Mouse (Mus musculus) kidney, embryonic 16.5 days (tissue): ENCODE data around the gene Sar1a. TPM values are rescaled to one million over a fixed set of nuclear protein-coding genes. Genes with fewer than 3 reads are reported as not detected.

ENCODE experiments used
- ATAC-seq: fragments of 200-750 bp; cut with Nextera tagmentation; 2 replicates; pipeline ENCODE4 v1.8.0; 2017; ENCODE audit warnings: moderate TSS enrichment; ENCODE audit not compliant: low FRiP score, low TSS enrichment
- H3K27ac ChIP-seq: fragments of 300-500 bp; sonication (generic); 2 replicates; pipeline ENCODE4 v1.5.1; 2014; ENCODE audit warnings: low read length
- H3K27me3 ChIP-seq: fragments of 300-500 bp; sonication (generic); 2 replicates; pipeline ENCODE4 v1.6.1; 2014; ENCODE audit warnings: low read length, control low read depth, mixed read lengths; ENCODE audit not compliant: insufficient read depth
- H3K36me3 ChIP-seq: fragments of 300-500 bp; sonication (generic); 2 replicates; pipeline ENCODE4 v1.6.1; 2014; ENCODE audit warnings: low read length, control low read depth, mixed read lengths; ENCODE audit not compliant: insufficient read depth
- H3K4me1 ChIP-seq: fragments of 300-500 bp; sonication (generic); 2 replicates; pipeline ENCODE4 v1.6.1; 2014; ENCODE audit warnings: low read length, control low read depth, mixed read lengths; ENCODE audit not compliant: insufficient read depth
- H3K4me2 ChIP-seq: fragments of 300-500 bp; sonication (generic); replicated peaks from 2 replicates; pipeline ENCODE4 v1.6.1; 2014; ENCODE audit warnings: low read depth, low read length
- H3K4me3 ChIP-seq: fragments of 300-500 bp; sonication (generic); 2 replicates; pipeline ENCODE4 v1.5.1; 2014; ENCODE audit warnings: mild to moderate bottlenecking, low read length
- H3K9ac ChIP-seq: fragments of 300-500 bp; sonication (generic); replicated peaks from 2 replicates; pipeline ENCODE4 v1.6.1; 2014; ENCODE audit warnings: low read length
- H3K9me3 ChIP-seq: fragments of 300-500 bp; sonication (generic); 2 replicates; pipeline ENCODE4 v1.6.1; 2016; ENCODE audit warnings: low read length, control low read depth
- WGBS: fragments of 180-500 bp; shearing (Covaris S2); extraction: QIAGEN DNeasy Blood & Tissue Kit; methylation state at CpG from one replicate; pipeline ENCODE4 v1.1.7; 2014; 5-methylcytosine and 5-hydroxymethylcytosine counted together
- polyA plus RNA-seq: library from polyadenylated mRNA; unstranded; fragments of >200 nt; fragmentation: Nextera tagmentation; extraction: Ambion mirVana; gene quantifications from 2 replicates; pipeline ENCODE4 v1.2.1, GENCODE M21; 2015

The Sar1a gene
- polyA plus RNA-seq = 247 and 260 TPM in 2 replicates

DNA sequence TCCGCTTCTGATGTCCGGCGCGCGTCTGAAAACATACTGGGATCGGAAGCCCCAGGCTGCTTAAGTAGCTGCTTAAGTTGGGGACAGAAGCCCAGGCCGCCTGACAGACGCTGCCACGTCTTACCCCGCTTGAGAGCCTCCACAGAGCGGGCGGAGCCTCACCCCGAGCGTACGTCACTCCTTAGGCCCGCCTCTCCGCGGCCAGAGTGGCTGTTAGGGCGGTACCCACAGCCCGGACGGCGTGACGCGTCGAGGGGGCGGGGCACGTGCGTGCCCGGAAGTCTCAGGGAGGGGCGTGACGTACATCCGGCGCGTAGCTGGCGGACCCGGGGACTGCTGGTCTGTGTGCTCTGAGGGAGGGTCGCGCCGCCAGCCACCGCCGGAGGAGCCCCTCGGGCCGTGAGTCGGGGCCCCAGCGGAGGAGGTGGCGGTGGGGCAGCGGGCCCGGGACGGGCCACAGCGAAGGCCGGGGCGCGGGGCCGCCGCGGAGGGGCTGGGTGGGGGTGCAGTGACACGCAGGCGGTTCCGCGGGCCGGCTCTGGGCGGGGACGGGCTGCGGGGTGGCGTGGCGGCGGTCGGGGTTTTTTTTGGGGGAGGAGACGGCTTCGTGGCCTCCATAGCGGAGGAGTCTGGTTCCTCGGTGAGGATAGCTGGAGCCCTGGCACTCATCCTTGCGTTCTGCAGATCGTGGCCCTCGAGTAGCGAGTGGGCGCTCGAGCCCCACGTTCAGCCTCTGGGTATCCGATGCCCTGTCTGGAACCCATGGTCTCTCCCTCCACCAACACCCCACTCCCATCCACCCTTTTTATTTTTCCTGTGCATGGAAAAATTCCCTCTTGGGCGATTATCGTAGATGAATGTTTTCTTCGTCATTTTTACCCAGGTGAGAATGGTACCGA lies at the start of gene Sar1a:
Gene Sar1a (plus strand): TSS at position 285 of the 899 bp plus-strand sequence.
- Histone ChIP-seq H3K9me3 (no peaks in the 10 kb centered on the region), H3K4me3 (peak within 1 kb of the TSS; percentile 96), H3K4me1 (peaks cover 19% of the 10 kb centered on the region), H3K27me3 (no peaks in the 10 kb centered on the region), H3K36me3 (peaks cover 7% of the 10 kb centered on the region; the same call in 1 of the 2 replicates), H3K4me2 (peak within 1 kb of the TSS; percentile 92), H3K27ac (peak within 1 kb of the TSS; percentile 78), H3K9ac (peak within 1 kb of the TSS; percentile 96)
- under 1% methylated on average over 69 of the region's 84 CpGs for WGBS
- ATAC-seq = peak; percentile 100

- H3K27me3 ChIP-seq = no peaks in the 10 kb centered on the region
- peaks cover 3% of the 10 kb centered on the region; the same call in 1 of the 2 replicates for H3K9me3 ChIP-seq
- H3K27ac ChIP-seq = no peak overlapping the region
- no peak overlapping the region for H3K9ac ChIP-seq
- H3K36me3 ChIP-seq = no peaks in the 10 kb centered on the region
- H3K4me1 ChIP-seq = no peaks in the 10 kb centered on the region
- no peak for ATAC-seq
- H3K4me2 ChIP-seq = no peak overlapping the region
- H3K4me3 ChIP-seq = no peak overlapping the region
- WGBS = 54% methylated on average over 10 of the region's 10 CpGs
These were observed 47.7 kb upstream of the Sar1a start for GRCm38 (mm10) chr10:61632445-61632844.

GRCm38 (mm10) chr10:61637055-61637454 lies 43.0 kb upstream of the Sar1a start:
- ATAC-seq = no peak
- Histone ChIP-seq H3K4me3 (no peak overlapping the region), H3K36me3 (no peaks in the 10 kb centered on the region), H3K27ac (no peak overlapping the region), H3K4me2 (no peak overlapping the region), H3K27me3 (no peaks in the 10 kb centered on the region), H3K9ac (no peak overlapping the region), H3K4me1 (no peaks in the 10 kb centered on the region), H3K9me3 (peaks cover 3% of the 10 kb centered on the region; the same call in 1 of the 2 replicates)
- WGBS = 73% methylated on average over 7 of the region's 7 CpGs

- Histone ChIP-seq H3K27me3 (no peaks in the 10 kb centered on the region), H3K9ac (no peak overlapping the region), H3K36me3 (no peaks in the 10 kb centered on the region), H3K4me3 (no peak overlapping the region), H3K27ac (no peak overlapping the region), H3K4me1 (no peaks in the 10 kb centered on the region), H3K9me3 (peaks cover 3% of the 10 kb centered on the region; the same call in 1 of the 2 replicates), H3K4me2 (no peak overlapping the region)
- no peak for ATAC-seq
- 54% methylated on average over 4 of the region's 4 CpGs for WGBS
These were observed 39.7 kb upstream of the Sar1a start for GRCm38 (mm10) chr10:61640363-61640762.

DNA sequence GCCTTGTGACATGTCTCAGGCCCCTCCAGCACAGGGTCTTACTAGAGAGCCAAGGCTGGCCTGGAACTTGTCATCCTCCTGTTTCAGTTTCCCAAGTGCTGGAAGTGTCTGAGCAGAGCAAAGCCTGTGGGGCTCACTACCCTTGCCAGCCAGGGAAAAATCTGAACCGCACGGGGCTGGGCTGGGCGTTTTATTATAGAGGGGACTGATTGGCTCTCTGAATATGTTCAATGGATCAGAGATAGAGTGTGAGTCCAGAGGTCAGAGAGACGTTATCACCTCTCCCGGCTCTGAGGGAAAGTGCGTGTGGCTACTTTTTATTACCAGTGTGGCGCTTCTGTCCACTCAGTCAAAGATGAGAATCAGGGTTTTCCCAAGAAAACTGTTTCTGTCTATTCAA lies 33.5 kb upstream of the Sar1a start:
- H3K4me3 ChIP-seq = no peak overlapping the region
- no peak for ATAC-seq
- H3K9ac ChIP-seq = no peak overlapping the region
- no peak overlapping the region for H3K27ac ChIP-seq
- 0 out of 2 replicates have a peak, but pooled peaks cover 8% of the 10 kb centered on the region for H3K4me1 ChIP-seq
- no peaks in the 10 kb centered on the region for H3K36me3 ChIP-seq
- no peaks in the 10 kb centered on the region for H3K27me3 ChIP-seq
- WGBS = 56% methylated on average over 7 of the region's 7 CpGs
- no peak overlapping the region for H3K4me2 ChIP-seq
- no peaks in the 10 kb centered on the region for H3K9me3 ChIP-seq

DNA sequence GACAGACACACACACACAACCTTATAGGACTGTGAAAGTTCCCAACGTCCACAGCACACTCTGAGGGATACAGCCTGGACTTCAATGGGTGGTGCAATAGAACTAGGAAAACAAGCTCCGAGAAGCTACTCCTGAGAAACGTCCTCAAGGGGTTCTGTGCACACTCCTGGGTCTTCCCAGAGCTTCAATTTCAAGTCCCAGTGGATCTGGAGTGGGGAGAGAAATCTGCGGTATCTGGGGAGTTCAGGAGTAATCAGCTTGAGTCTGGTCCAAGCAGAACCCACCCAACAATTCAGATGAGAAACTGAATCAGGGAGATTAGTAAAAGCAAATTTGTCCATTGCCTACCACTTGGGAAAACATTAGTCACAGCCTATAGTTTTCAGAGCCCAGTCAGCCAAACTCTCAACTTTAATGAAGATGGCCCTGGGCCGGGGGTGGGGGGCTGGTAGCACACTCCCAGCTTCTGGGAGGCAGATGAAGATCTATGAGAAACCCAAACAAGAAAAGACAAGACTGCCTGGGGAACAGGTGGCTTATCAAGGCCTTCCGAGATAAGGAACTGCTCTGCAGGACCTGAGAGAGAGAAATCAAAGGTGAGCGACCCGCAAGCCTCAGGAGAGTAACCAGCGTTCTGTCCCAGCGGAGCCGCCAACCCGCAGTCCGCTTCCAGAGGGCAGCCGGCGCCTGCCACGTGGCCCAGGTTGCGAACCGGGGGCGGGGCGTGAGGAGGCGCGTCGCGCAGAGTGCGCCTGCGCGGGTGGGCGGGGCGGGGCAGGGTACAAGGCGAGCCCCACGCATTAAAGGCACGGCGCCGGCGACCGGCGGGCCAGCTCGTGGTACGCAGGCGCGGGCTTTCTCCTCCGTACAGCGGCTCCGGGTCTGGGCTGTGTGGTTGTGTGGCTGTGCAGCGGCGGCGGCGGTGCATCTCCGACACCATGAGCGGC lies 32.0 kb upstream of the Sar1a start, which contains the start of gene Ppa1:
Gene Ppa1 (plus strand): TSS at position 763 of the 947 bp plus-strand sequence.
- peak within 1 kb of the TSS; percentile 64 for H3K27ac ChIP-seq

DNA sequence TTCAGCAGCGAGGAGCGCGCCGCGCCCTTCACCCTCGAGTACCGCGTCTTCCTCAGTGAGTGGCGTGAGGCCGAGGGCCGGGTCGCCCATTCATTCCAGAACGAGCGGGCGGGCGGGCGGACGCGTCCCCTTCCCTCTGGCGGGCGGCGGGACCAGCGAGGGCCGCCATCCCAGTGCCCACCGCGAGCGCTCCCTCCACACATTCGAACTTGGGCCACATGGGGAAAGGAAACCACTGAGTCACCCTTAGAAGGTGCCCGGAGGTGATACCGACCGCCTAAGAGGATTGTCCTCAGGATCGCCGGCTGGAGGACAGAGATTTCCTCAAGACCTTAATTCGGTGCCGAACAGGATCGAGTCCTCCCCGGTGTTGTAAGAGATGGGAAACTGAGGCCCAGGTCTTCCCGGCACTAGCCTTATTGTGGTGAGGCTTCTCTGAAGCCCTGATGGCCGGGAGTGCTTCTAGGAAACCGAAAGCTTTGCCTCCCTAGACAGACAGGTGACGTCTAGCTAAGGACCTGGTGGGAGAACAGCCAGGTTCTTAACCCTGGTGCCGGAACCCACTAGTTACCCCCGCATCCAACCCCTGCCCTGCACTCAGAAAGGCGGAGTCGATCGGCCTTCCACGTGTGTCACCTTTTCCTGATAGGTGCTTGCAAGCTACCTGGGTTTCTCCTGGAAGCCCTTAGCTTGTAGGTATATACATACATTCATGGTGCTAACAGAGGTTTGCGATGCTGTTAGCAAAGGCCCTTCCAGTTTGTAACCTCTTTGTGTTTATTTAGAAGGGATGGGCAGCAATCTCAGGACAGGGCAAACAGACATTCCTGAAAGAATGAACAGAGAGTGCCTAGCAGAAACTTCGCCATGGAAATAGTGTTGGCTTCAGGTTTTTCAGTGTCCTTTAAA lies 31.1 kb upstream of the Sar1a start:
- peak overlapping the region; percentile 87 for H3K4me3 ChIP-seq
- 0 out of 2 replicates have a peak, but pooled peaks cover 8% of the 10 kb centered on the region for H3K4me1 ChIP-seq
- H3K9me3 ChIP-seq = no peaks in the 10 kb centered on the region
- peak overlapping the region; percentile 80 for H3K9ac ChIP-seq
- peak; percentile 64 for ATAC-seq
- H3K4me2 ChIP-seq = peak overlapping the region; percentile 85
- H3K36me3 ChIP-seq = peaks cover 7% of the 10 kb centered on the region; the same call in 1 of the 2 replicates
- under 1% methylated on average over 42 of the region's 49 CpGs for WGBS
- H3K27ac ChIP-seq = peak overlapping the region; percentile 64
- H3K27me3 ChIP-seq = no peaks in the 10 kb centered on the region

More for the DNA sequence above, 32.0 kb upstream of the Sar1a start, which contains the start of gene Ppa1:
- peak within 1 kb of the TSS; percentile 85 for H3K4me2 ChIP-seq
- 2% methylated on average over 45 of the region's 50 CpGs for WGBS
- peak within 1 kb of the TSS; percentile 80 for H3K9ac ChIP-seq
- H3K9me3 ChIP-seq = no peaks in the 10 kb centered on the region
- no peaks in the 10 kb centered on the region for H3K36me3 ChIP-seq
- no peaks in the 10 kb centered on the region for H3K27me3 ChIP-seq
- ATAC-seq = peak; percentile 99
- peak within 1 kb of the TSS; percentile 87 for H3K4me3 ChIP-seq
- 0 out of 2 replicates have a peak, but pooled peaks cover 8% of the 10 kb centered on the region for H3K4me1 ChIP-seq

GRCm38 (mm10) chr10:61654105-61654504 lies 26.0 kb upstream of the Sar1a start:
- H3K27ac ChIP-seq = no peak overlapping the region
- H3K4me3 ChIP-seq = no peak overlapping the region
- H3K9me3 ChIP-seq = no peaks in the 10 kb centered on the region
- no peak overlapping the region for H3K4me2 ChIP-seq
- H3K36me3 ChIP-seq = peaks cover 9% of the 10 kb centered on the region; the same call in 1 of the 2 replicates
- 0 out of 2 replicates have a peak, but pooled peaks cover 2% of the 10 kb centered on the region for H3K4me1 ChIP-seq
- WGBS = 89% methylated on average over 4 of the region's 4 CpGs
- H3K27me3 ChIP-seq = no peaks in the 10 kb centered on the region
- no peak overlapping the region for H3K9ac ChIP-seq
- ATAC-seq = no peak
